Mouse (Mus musculus) liver, adult 2 months (tissue): ENCODE data around the gene 1500011B03Rik.

ENCODE experiments used
- CTCF ChIP-seq: fragments of 200-500 bp; IDR thresholded peaks from 2 replicates; pipeline ENCODE4 v1.5.1; 2011; ENCODE audit warnings: low read depth, low read length, control low read depth
- POLR2A ChIP-seq: fragments of 200-500 bp; IDR thresholded peaks from 2 replicates; pipeline ENCODE4 v1.6.1; 2011; ENCODE audit warnings: low read length, control low read depth; ENCODE audit not compliant: insufficient read depth; ENCODE audit errors: extremely low read depth

DNA sequence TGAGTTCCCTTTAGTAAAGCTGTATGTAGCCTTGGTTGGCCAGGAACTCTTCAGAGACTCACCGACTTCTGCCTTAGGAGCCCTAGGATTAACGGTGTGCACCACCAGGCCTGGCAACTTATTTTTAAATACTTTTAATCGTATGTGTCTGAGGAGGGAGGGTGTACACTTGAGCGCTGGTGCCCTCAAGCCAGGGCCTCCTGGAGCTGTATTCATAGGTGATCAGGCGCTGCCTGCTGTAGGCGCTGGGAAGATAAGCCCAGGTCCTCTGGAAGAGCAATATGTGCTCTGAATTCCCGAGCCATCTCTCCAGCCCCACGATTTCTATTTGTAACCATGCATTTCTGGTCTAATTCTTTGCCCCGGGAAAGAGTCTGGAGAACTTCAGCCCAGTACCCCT is 16.2 kb downstream of the 1500011B03Rik start:
- no peak for TF ChIP-seq CTCF
- TF ChIP-seq POLR2A, result no peak
